Mouse (Mus musculus) adrenal gland, adult 2 months (tissue): Measurements from ENCODE around the gene Akap6. TPM values are rescaled to one million over a fixed set of nuclear protein-coding genes. Genes with fewer than 3 reads are reported as not detected.

ENCODE experiments used
- DNase-seq: peaks from one replicate; pipeline ENCODE4 v3.0.0; 2021
- polyA plus RNA-seq: library from polyadenylated mRNA; depleted of rRNA; stranded (reverse); fragments of >200 nt; gene quantifications from 2 replicates; pipeline ENCODE4 v1.2.3, GENCODE M21; 2012
- total RNA-seq, 2 experiments: library from RNA; stranded (reverse); gene quantifications; 2 replicates each; pipeline ENCODE4 v1.2.3; 2021

Akap6 gene
- total and polyA plus RNA-seq, 3 experiments, result 0.24 to 2.6 (median 2.3) TPM

GRCm38 (mm10) chr12:53040634-53041033 is 341.5 kb downstream of the Akap6 start:
- no peak for DNase-seq

- DNase-seq, result peak; percentile 29
These were observed 343.6 kb downstream of the Akap6 start for GRCm38 (mm10) chr12:53042739-53043138.

GRCm38 (mm10) chr12:53057606-53058005 is 358.4 kb downstream of the Akap6 start:
- DNase-seq, result no peak

- DNase-seq, result no peak
These were observed 361.7 kb downstream of the Akap6 start for GRCm38 (mm10) chr12:53060903-53061302.

GRCm38 (mm10) chr12:53061466-53062124 is 362.4 kb downstream of the Akap6 start:
- no peak for DNase-seq

- no peak for DNase-seq
These were observed 363.8 kb downstream of the Akap6 start for GRCm38 (mm10) chr12:53063003-53063402.

- no peak for DNase-seq
These were observed 365.1 kb downstream of the Akap6 start for GRCm38 (mm10) chr12:53064241-53064760.

GRCm38 (mm10) chr12:53065031-53065785 is 366.0 kb downstream of the Akap6 start:
- DNase-seq, result no peak

GRCm38 (mm10) chr12:53066321-53066720 is 367.1 kb downstream of the Akap6 start:
- DNase-seq, result no peak

GRCm38 (mm10) chr12:53070907-53071306 is 371.7 kb downstream of the Akap6 start:
- DNase-seq, result no peak

GRCm38 (mm10) chr12:53076595-53077400 is 377.6 kb downstream of the Akap6 start:
- DNase-seq, result no peak

GRCm38 (mm10) chr12:53085789-53086188 is 386.6 kb downstream of the Akap6 start:
- DNase-seq, result no peak

GRCm38 (mm10) chr12:53112276-53112675 is 413.1 kb downstream of the Akap6 start:
- no peak for DNase-seq

- no peak for DNase-seq
These were observed 420.2 kb downstream of the Akap6 start for GRCm38 (mm10) chr12:53119352-53119751.

- peak; percentile 8 for DNase-seq
These were observed 424.9 kb downstream of the Akap6 start for GRCm38 (mm10) chr12:53124131-53124530.

- no peak for DNase-seq
These were observed 425.5 kb downstream of the Akap6 start for GRCm38 (mm10) chr12:53124696-53125095.

GRCm38 (mm10) chr12:53125286-53125685 is 426.1 kb downstream of the Akap6 start:
- no peak for DNase-seq

GRCm38 (mm10) chr12:53134196-53134595 is 435.0 kb downstream of the Akap6 start:
- no peak for DNase-seq

GRCm38 (mm10) chr12:53137331-53137730 is 438.1 kb downstream of the Akap6 start:
- no peak for DNase-seq

- no peak for DNase-seq
These were observed 445.0 kb downstream of the Akap6 start for GRCm38 (mm10) chr12:53144122-53144695.

- no peak for DNase-seq
These were observed 445.6 kb downstream of the Akap6 start for GRCm38 (mm10) chr12:53144760-53145159.

GRCm38 (mm10) chr12:53145516-53145915 is 446.3 kb downstream of the Akap6 start:
- DNase-seq, result no peak
